Mouse (Mus musculus) liver, postnatal 0 days (tissue): Measurements from ENCODE around the gene Cdc42ep2.

Experiments
- CTCF ChIP-seq: sonication (generic); IDR thresholded peaks from 2 replicates; pipeline ENCODE4 v1.5.1; 2016; ENCODE audit warnings: antibody characterized with exemption, low read depth
- EP300 ChIP-seq: IDR thresholded peaks from 2 replicates; pipeline ENCODE4 v1.6.1; 2016; ENCODE audit warnings: antibody characterized with exemption, low read depth, mild to moderate bottlenecking

- TF ChIP-seq CTCF, result no peak
- TF ChIP-seq EP300, result no peak
Measured at GRCm38 (mm10) chr19:5951631-5952030, 27.0 kb upstream of the Cdc42ep2 start.
